Mouse (Mus musculus) spleen, postnatal 14 days (tissue): ENCODE data around the gene Efcab14.

Source experiments
- DNase-seq, 2 experiments: peaks; one replicate each; pipeline ENCODE4 v3.0.0; 2021 to 2022; ENCODE audit warnings: low spot score in 2 of 2

Gene Efcab14

GRCm38 (mm10) chr4:115737551-115738041 lies at the start of gene Efcab14:
TSS of gene Efcab14 (plus strand) at chr4:115737744.
- peak; percentile 93 to 96 for DNase-seq

GRCm38 (mm10) chr4:115701468-115701867 lies 36.1 kb upstream of the Efcab14 start:
- no peak for DNase-seq

- no peak for DNase-seq
Measured at GRCm38 (mm10) chr4:115703927-115704505, 33.5 kb upstream of the Efcab14 start.

- no peak for DNase-seq
Measured at GRCm38 (mm10) chr4:115708974-115709593, 28.5 kb upstream of the Efcab14 start.

- DNase-seq, result peak; percentile 21 to 54
Measured at GRCm38 (mm10) chr4:115709792-115710418, 27.6 kb upstream of the Efcab14 start.

- no peak for DNase-seq
Measured at GRCm38 (mm10) chr4:115728721-115729120, 8.8 kb upstream of the Efcab14 start.

- peak; percentile 38 to 56 for DNase-seq
Measured at GRCm38 (mm10) chr4:115731588-115732222, 5.8 kb upstream of the Efcab14 start.

GRCm38 (mm10) chr4:115732223-115732818 lies 5.2 kb upstream of the Efcab14 start:
- DNase-seq, result no peak

GRCm38 (mm10) chr4:115733746-115734145 lies 3.8 kb upstream of the Efcab14 start:
- DNase-seq, result no peak

- DNase-seq, result no peak
Measured at GRCm38 (mm10) chr4:115734867-115735266, 2.7 kb upstream of the Efcab14 start.

GRCm38 (mm10) chr4:115738481-115738985 lies 989 bp downstream of the Efcab14 start:
- peak; percentile 6 to 7 for DNase-seq

GRCm38 (mm10) chr4:115742658-115743057 lies 5.1 kb downstream of the Efcab14 start:
- DNase-seq, result no peak

GRCm38 (mm10) chr4:115743096-115743495 lies 5.6 kb downstream of the Efcab14 start:
- DNase-seq, result no peak

GRCm38 (mm10) chr4:115748181-115748580 lies 10.6 kb downstream of the Efcab14 start:
- DNase-seq, result no peak

- no peak for DNase-seq
Measured at GRCm38 (mm10) chr4:115749336-115749735, 11.8 kb downstream of the Efcab14 start.

GRCm38 (mm10) chr4:115754101-115754500 lies 16.6 kb downstream of the Efcab14 start:
- no peak for DNase-seq

GRCm38 (mm10) chr4:115754851-115755250 lies 17.3 kb downstream of the Efcab14 start:
- DNase-seq, result no peak

GRCm38 (mm10) chr4:115761206-115761605 lies 23.7 kb downstream of the Efcab14 start:
- no peak for DNase-seq

- DNase-seq, result no peak
Measured at GRCm38 (mm10) chr4:115764581-115764980, 27.0 kb downstream of the Efcab14 start.

GRCm38 (mm10) chr4:115767647-115768467 lies 30.3 kb downstream of the Efcab14 start:
- no peak for DNase-seq

GRCm38 (mm10) chr4:115775056-115775455 lies 37.5 kb downstream of the Efcab14 start:
- DNase-seq, result no peak
